8 mouse cellular contexts compared by ENCODE assay signal in genomic region chr9:40414904-40415766, GRCm38 (mm10).
DNase-seq lines count a peak whose midpoint lies in the region; ATAC-seq lines count a peak whose summit lies in the region.

No protein-coding gene starts in this region.

- H3K27me3 ChIP-seq in heart, embryonic 16.5 days (ENCODE audit: control insufficient read depth, insufficient read depth, low read length): no peaks in the 10 kb centered on the region
- H3K27me3 ChIP-seq in liver, embryonic 13.5 days: no peaks in the 10 kb centered on the region

- H3K9me3 ChIP-seq in heart, embryonic 16.5 days (replicated peaks; ENCODE audit: control insufficient read depth, low read length): no peaks in the 10 kb centered on the region
- no peaks in the 10 kb centered on the region for H3K9me3 ChIP-seq in liver, embryonic 13.5 days (replicated peaks)

- peaks cover 12% of the 10 kb centered on the region for H3K4me1 ChIP-seq in heart, embryonic 16.5 days (ENCODE audit: control insufficient read depth, insufficient read depth, low read length)
- H3K4me1 ChIP-seq in liver, embryonic 13.5 days (replicated peaks): peaks cover 10% of the 10 kb centered on the region

- peak overlapping the region; percentile 81 for H3K9ac ChIP-seq in heart, embryonic 16.5 days (ENCODE audit: low read length)
- H3K9ac ChIP-seq in liver, embryonic 13.5 days: peak overlapping the region; percentile 70

- no peaks in the 10 kb centered on the region for H3K36me3 ChIP-seq in heart, embryonic 16.5 days (ENCODE audit: control insufficient read depth, insufficient read depth)
- H3K36me3 ChIP-seq in liver, embryonic 13.5 days: no peaks in the 10 kb centered on the region

- peak overlapping the region; percentile 52; the same call in 1 of the 2 replicates for H3K27ac ChIP-seq in heart, embryonic 16.5 days (ENCODE audit: low read length)
- no peak overlapping the region for H3K27ac ChIP-seq in liver, embryonic 13.5 days

- peak; percentile 65 to 77 for DNase-seq in CD8-positive naive resting alpha-beta T cell, adult 2 months (ENCODE audit: low read depth in 2 of 2, low spot score in 2 of 2)
- peak; percentile 82 for DNase-seq in brain, embryonic 18.5 days (ENCODE audit: low read depth, low spot score)
- peak; percentile 63 for DNase-seq in kidney, postnatal 10 days
- peak; percentile 15 for DNase-seq in liver, embryonic 13.5 days
- peak; percentile 92 for DNase-seq in naive thymus-derived CD4-positive, alpha-beta T cell, adult 2 months (ENCODE audit: low read depth)
- peak; percentile 77 for DNase-seq in thymus, postnatal 14 days

- H3K4me2 ChIP-seq in heart, embryonic 16.5 days (ENCODE audit: low read depth, low read length): peak overlapping the region; percentile 89
- peak overlapping the region; percentile 83 for H3K4me2 ChIP-seq in liver, embryonic 13.5 days

- peak; percentile 88 for ATAC-seq in erythroblast, adult 5-6 weeks (replicated peaks; ENCODE audit: low FRiP score, poor library complexity, severe bottlenecking)
- peak; percentile 52; the same call in 1 of the 2 replicates for ATAC-seq in heart, embryonic 16.5 days (replicated peaks; ENCODE audit: extremely low read depth, insufficient read depth, low FRiP score)
- ATAC-seq in liver, embryonic 13.5 days (ENCODE audit: low read depth): peak; percentile 55

- H3K4me3 ChIP-seq in heart, embryonic 16.5 days (ENCODE audit: low read length): peak overlapping the region; percentile 68
- H3K4me3 ChIP-seq in liver, embryonic 13.5 days (replicated peaks): peak overlapping the region; percentile 64

- WGBS in heart, embryonic 16.5 days: 29% methylated on average over 18 of the region's 18 CpGs
- 32% methylated on average over 18 of the region's 18 CpGs for whole genome bisulfite sequencing in liver, embryonic 13.5 days (ENCODE audit: insufficient replicate concordance)

Comparison
In these comparisons a context has a peak if more than half of its experiments do, and no peak if none do; other contexts are left out.
1. DNase-seq: peak in every context shown above with its lines; median percentile 92 in naive thymus-derived CD4-positive, alpha-beta T cell, adult 2 months; 82 in brain, embryonic 18.5 days; 77 in thymus, postnatal 14 days; 71 in CD8-positive naive resting alpha-beta T cell, adult 2 months; 63 in kidney, postnatal 10 days; 15 in liver, embryonic 13.5 days.